Mouse (Mus musculus) liver, embryonic 14.5 days (tissue): ENCODE results near the gene Mgll. TPM values are rescaled to one million over a fixed set of nuclear protein-coding genes. Genes with fewer than 3 reads are reported as not detected.

Experiments
- ATAC-seq: fragments of 200-750 bp; cut with Nextera tagmentation; 2 replicates; pipeline ENCODE4 v1.8.0; 2017; ENCODE audit warnings: moderate number of reproducible peaks, mild to moderate bottlenecking, moderate library complexity; ENCODE audit not compliant: insufficient read depth
- DNase-seq, 3 experiments: peaks; one replicate each; pipeline ENCODE4 v3.0.0-alpha.2; 2012 to 2013; ENCODE audit warnings: low read depth in 3 of 3, low spot score in 3 of 3
- H3K27ac ChIP-seq: fragments of 300-500 bp; sonication (generic); 2 replicates; pipeline ENCODE4 v1.5.1; 2014; ENCODE audit warnings: moderate library complexity, mild to moderate bottlenecking, control low read depth, inconsistent platforms
- H3K27me3 ChIP-seq: fragments of 300-500 bp; sonication (generic); 2 replicates; pipeline ENCODE4 v1.6.1; 2014; ENCODE audit warnings: mild to moderate bottlenecking, low read length, moderate library complexity; ENCODE audit not compliant: control insufficient read depth, insufficient read depth
- H3K36me3 ChIP-seq: fragments of 300-500 bp; sonication (generic); replicated peaks from 2 replicates; pipeline ENCODE4 v1.6.1; 2014; ENCODE audit warnings: low read depth; ENCODE audit not compliant: control insufficient read depth, insufficient read depth
- H3K4me1 ChIP-seq, 2 experiments: fragments of 200-500 bp in 1 of 2; fragments of 300-500 bp in 1 of 2; sonication (generic) in 1 of 2; replicated peaks; 2 replicates each; pipeline ENCODE4 v1.6.1; 2012 to 2014; ENCODE audit warnings: antibody characterized with exemption in 1 of 2, inconsistent platforms in 1 of 2, low read length in 1 of 2; ENCODE audit not compliant: control insufficient read depth in 2 of 2, insufficient read depth in 2 of 2
- H3K4me2 ChIP-seq: fragments of 300-500 bp; sonication (generic); 2 replicates; pipeline ENCODE4 v1.6.1; 2014; ENCODE audit warnings: low read depth, mild to moderate bottlenecking, control low read depth, moderate library complexity
- H3K4me3 ChIP-seq, 2 experiments: fragments of 200-500 bp in 1 of 2; fragments of 300-500 bp in 1 of 2; sonication (generic) in 1 of 2; 2 replicates each; pipeline ENCODE4 v1.5.1; 2012 to 2014; ENCODE audit warnings: low read depth in 2 of 2, low read length in 2 of 2, mild to moderate bottlenecking in 2 of 2, control low read depth in 1 of 2, inconsistent platforms in 1 of 2, moderate library complexity in 1 of 2; ENCODE audit not compliant: insufficient read depth in 1 of 2
- H3K9ac ChIP-seq: fragments of 300-500 bp; sonication (generic); replicated peaks from 2 replicates; pipeline ENCODE4 v1.6.1; 2014; ENCODE audit warnings: mild to moderate bottlenecking, control low read depth, moderate library complexity
- H3K9me3 ChIP-seq: fragments of 300-500 bp; sonication (generic); 2 replicates; pipeline ENCODE4 v1.6.1; 2016; ENCODE audit warnings: low read length, mixed read lengths; ENCODE audit not compliant: control insufficient read depth
- CTCF ChIP-seq: IDR thresholded peaks from 2 replicates; pipeline ENCODE4 v1.5.1; 2016; ENCODE audit warnings: antibody characterized with exemption, low read depth, control low read depth
- EP300 ChIP-seq: IDR thresholded peaks from 2 replicates; pipeline ENCODE4 v1.6.1; 2016; ENCODE audit warnings: antibody characterized with exemption, low read depth
- WGBS: fragments of 180-500 bp; shearing (Covaris S2); extraction: QIAGEN DNeasy Blood & Tissue Kit; methylation state at CpG from one replicate; pipeline ENCODE4 v1.1.7; 2014; ENCODE audit not compliant: insufficient replicate concordance; 5-methylcytosine and 5-hydroxymethylcytosine counted together
- polyA plus RNA-seq, 2 experiments: library from polyadenylated mRNA; depleted of rRNA in 1 of 2; stranded (reverse) in 1 of 2; unstranded in 1 of 2; fragments of >200 nt; fragmentation: Nextera tagmentation in 1 of 2; extraction: Ambion mirVana in 1 of 2; gene quantifications; 2 replicates each; pipeline versions ENCODE4 v1.2.1 to v1.2.3; 2012 to 2014

Gene Mgll
- polyA plus RNA-seq, 2 experiments: 17.0 to 68.0 TPM

GRCm38 (mm10) chr6:88763518-88764077, 39.4 kb downstream of the Mgll start:
- ATAC-seq: no peak
- Histone ChIP-seq H3K36me3 (peaks cover 37% of the 10 kb centered on the region), H3K4me1 (peaks cover 51% of the 10 kb centered on the region in 2 experiments), H3K9me3 (no peaks in the 10 kb centered on the region), H3K9ac (no peak overlapping the region; the same call in 1 of the 2 replicates), H3K27ac (peak overlapping the region; percentile 32), H3K27me3 (no peaks in the 10 kb centered on the region), H3K4me3 (no peak overlapping the region), H3K4me2 (no peak overlapping the region)
- TF ChIP-seq CTCF: no peak
- DNase-seq: no peak
- WGBS: 86% methylated on average over 3 of the region's 3 CpGs

DNA sequence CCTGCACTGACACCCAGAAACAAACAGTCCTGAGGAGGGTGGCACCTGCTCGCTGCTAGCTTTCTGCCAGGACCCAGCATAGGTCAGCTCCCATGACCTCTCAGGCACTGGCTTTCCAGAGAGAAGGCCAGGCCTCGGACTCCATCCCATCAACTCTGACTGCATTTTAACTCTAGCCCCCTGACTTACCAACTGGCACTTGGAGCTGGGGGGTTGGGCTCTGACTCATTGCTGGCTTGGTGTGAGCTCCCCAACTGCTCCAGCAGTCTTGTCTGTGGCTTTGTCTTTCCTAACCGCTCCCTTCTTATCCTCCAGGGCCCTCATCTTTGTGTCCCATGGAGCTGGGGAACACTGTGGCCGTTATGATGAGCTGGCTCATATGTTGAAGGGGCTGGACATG, 40.1 kb downstream of the Mgll start:
- Histone ChIP-seq H3K9me3 (no peaks in the 10 kb centered on the region), H3K4me3 (no peak overlapping the region), H3K4me1 (peaks cover 45 to 48% of the 10 kb centered on the region in 2 experiments), H3K27ac (peak overlapping the region; percentile 46), H3K4me2 (no peak overlapping the region), H3K9ac (no peak overlapping the region), H3K27me3 (no peaks in the 10 kb centered on the region), H3K36me3 (peaks cover 37% of the 10 kb centered on the region)
- ATAC-seq (no peak), DNase-seq (no peak)
- no peak for TF ChIP-seq EP300
- no peak for TF ChIP-seq CTCF
- 64% methylated on average over 4 of the region's 4 CpGs for whole genome bisulfite sequencing

- Histone ChIP-seq H3K4me3 (no peak overlapping the region), H3K36me3 (peaks cover 37% of the 10 kb centered on the region), H3K27ac (no peak overlapping the region), H3K27me3 (no peaks in the 10 kb centered on the region), H3K9me3 (no peaks in the 10 kb centered on the region), H3K9ac (no peak overlapping the region), H3K4me1 (peaks cover 15 to 17% of the 10 kb centered on the region in 2 experiments), H3K4me2 (no peak overlapping the region)
- WGBS: 58% methylated on average over 4 of the region's 4 CpGs
- no peak for ATAC-seq
- no peak for DNase-seq
- TF ChIP-seq CTCF (no peak), EP300 (no peak)
Measured at GRCm38 (mm10) chr6:88767740-88768139, 43.5 kb downstream of the Mgll start.

GRCm38 (mm10) chr6:88769723-88770122, 45.5 kb downstream of the Mgll start:
- H3K36me3 ChIP-seq: peaks cover 28% of the 10 kb centered on the region

GRCm38 (mm10) chr6:88770300-88770904, 46.2 kb downstream of the Mgll start:
- no peak for TF ChIP-seq EP300
- TF ChIP-seq CTCF: no peak
- H3K4me1 ChIP-seq: peaks cover 0 to 6% of the 10 kb centered on the region in 2 experiments; a peak in 1 of 4 replicates
- no peak overlapping the region for H3K4me2 ChIP-seq
- ATAC-seq (no peak), DNase-seq (no peak)
- WGBS: 62% methylated on average over 17 of the region's 17 CpGs
- no peak overlapping the region for H3K27ac ChIP-seq
- no peak overlapping the region for H3K9ac ChIP-seq
- peaks cover 22% of the 10 kb centered on the region for H3K36me3 ChIP-seq
- H3K27me3 ChIP-seq: no peaks in the 10 kb centered on the region
- no peaks in the 10 kb centered on the region for H3K9me3 ChIP-seq
- H3K4me3 ChIP-seq: no peak overlapping the region

More at GRCm38 (mm10) chr6:88769723-88770122, 45.5 kb downstream of the Mgll start:
- Histone ChIP-seq H3K9me3 (no peaks in the 10 kb centered on the region), H3K27me3 (no peaks in the 10 kb centered on the region), H3K4me3 (no peak overlapping the region), H3K9ac (no peak overlapping the region), H3K27ac (no peak overlapping the region), H3K4me2 (no peak overlapping the region), H3K4me1 (peaks cover 0 to 6% of the 10 kb centered on the region in 2 experiments; a peak in 1 of 4 replicates)
- DNase-seq (no peak), ATAC-seq (no peak)
- TF ChIP-seq EP300 (no peak), CTCF (no peak)
- 57% methylated on average over 6 of the region's 6 CpGs for WGBS
